Mouse (Mus musculus) midbrain, postnatal 0 days (tissue): Measurements from ENCODE around the gene Cblb. TPM values are rescaled to one million over a fixed set of nuclear protein-coding genes. Genes with fewer than 3 reads are reported as not detected.

Experiments used
- ATAC-seq: fragments of 200-750 bp; cut with Nextera tagmentation; 2 replicates; pipeline ENCODE4 v1.8.0; 2017; ENCODE audit warnings: moderate number of reproducible peaks, mild to moderate bottlenecking, moderate TSS enrichment, moderate library complexity; ENCODE audit not compliant: low FRiP score
- DNase-seq: peaks from one replicate; pipeline ENCODE4 v3.0.0-alpha.2; 2015; ENCODE audit warnings: low spot score
- H3K27ac ChIP-seq: fragments of 300-500 bp; sonication (generic); 2 replicates; pipeline ENCODE4 v1.5.1; 2014; ENCODE audit warnings: low read depth, mild to moderate bottlenecking, low read length, mixed read lengths
- H3K27me3 ChIP-seq: fragments of 300-500 bp; sonication (generic); 2 replicates; pipeline ENCODE4 v1.6.1; 2014; ENCODE audit warnings: low read length, control low read depth, mixed read lengths; ENCODE audit not compliant: insufficient read depth
- H3K36me3 ChIP-seq: fragments of 300-500 bp; sonication (generic); 2 replicates; pipeline ENCODE4 v1.6.1; 2014; ENCODE audit warnings: low read length, control low read depth, mixed read lengths; ENCODE audit not compliant: insufficient read depth
- H3K4me1 ChIP-seq: fragments of 300-500 bp; sonication (generic); 2 replicates; pipeline ENCODE4 v1.6.1; 2014; ENCODE audit warnings: mild to moderate bottlenecking, control low read depth, antibody characterized with exemption, low read length, mixed read lengths; ENCODE audit not compliant: insufficient read depth
- H3K4me2 ChIP-seq: fragments of 300-500 bp; sonication (generic); 2 replicates; pipeline ENCODE4 v1.6.1; 2014; ENCODE audit warnings: low read depth, mild to moderate bottlenecking, low read length, mixed read lengths; ENCODE audit not compliant: poor library complexity, severe bottlenecking
- H3K4me3 ChIP-seq: fragments of 300-500 bp; sonication (generic); 2 replicates; pipeline ENCODE4 v1.5.1; 2014; ENCODE audit warnings: low read depth, mild to moderate bottlenecking, low read length, moderate library complexity
- H3K9ac ChIP-seq: fragments of 300-500 bp; sonication (generic); replicated peaks from 2 replicates; pipeline ENCODE4 v1.6.1; 2014; ENCODE audit warnings: mild to moderate bottlenecking, low read length, moderate library complexity, mixed read lengths; ENCODE audit not compliant: poor library complexity, severe bottlenecking
- H3K9me3 ChIP-seq: fragments of 300-500 bp; sonication (generic); 2 replicates; pipeline ENCODE4 v1.6.1; 2016; ENCODE audit warnings: low read length, control low read depth
- CTCF ChIP-seq: IDR thresholded peaks from 2 replicates; pipeline ENCODE4 v1.5.1; 2016; ENCODE audit warnings: antibody characterized with exemption, mild to moderate bottlenecking
- WGBS: fragments of 180-500 bp; shearing (Covaris S2); extraction: QIAGEN DNeasy Blood & Tissue Kit; methylation state at CpG from one replicate; pipeline ENCODE4 v1.1.7; 2014; 5-methylcytosine and 5-hydroxymethylcytosine counted together
- polyA plus RNA-seq: library from polyadenylated mRNA; unstranded; fragments of >200 nt; fragmentation: Nextera tagmentation; extraction: Ambion mirVana; gene quantifications from 2 replicates; pipeline ENCODE4 v1.2.1, GENCODE M21; 2015
- total RNA-seq: library from RNA; depleted of rRNA; stranded (reverse); fragments of >200 nt; gene quantifications from 2 replicates; pipeline ENCODE4 v1.2.3, GENCODE M21; 2014

Gene Cblb
- total and polyA plus RNA-seq, 2 experiments from 2014 or later = 4.5 to 12.0 TPM

- H3K36me3 ChIP-seq = peaks cover 6% of the 10 kb centered on the region; the same call in 1 of the 2 replicates
- no peaks in the 10 kb centered on the region for H3K4me1 ChIP-seq
- TF ChIP-seq CTCF = no peak
- no peak overlapping the region for H3K27ac ChIP-seq
- no peaks in the 10 kb centered on the region for H3K9me3 ChIP-seq
- WGBS = 89% methylated on average over 9 of the region's 9 CpGs
- no peak overlapping the region for H3K4me2 ChIP-seq
- H3K9ac ChIP-seq = no peak overlapping the region
- H3K27me3 ChIP-seq = no peaks in the 10 kb centered on the region
- DNase-seq (no peak), ATAC-seq (no peak)
- H3K4me3 ChIP-seq = no peak overlapping the region
These were observed 133.2 kb downstream of the Cblb start for GRCm38 (mm10) chr16:52164246-52164645.

DNA sequence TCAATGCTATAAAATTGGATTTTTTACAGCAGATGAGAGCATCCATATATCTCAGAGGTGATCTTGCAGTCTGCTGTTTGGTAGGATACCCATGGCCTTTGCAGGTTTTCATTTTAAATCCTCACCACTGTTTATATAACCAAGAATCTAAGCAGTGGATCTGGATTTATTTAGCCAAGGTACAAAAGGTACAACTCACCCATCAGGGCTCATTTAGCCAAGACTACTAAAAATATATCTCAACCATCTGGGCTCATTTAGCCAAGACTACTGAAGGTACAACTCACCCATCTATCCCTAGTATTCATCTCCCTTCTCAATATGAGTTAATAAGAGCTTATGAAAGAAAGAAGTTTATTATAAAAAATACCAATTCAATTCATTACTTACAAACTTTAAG lies 142.2 kb downstream of the Cblb start:
- Histone ChIP-seq H3K4me3 (no peak overlapping the region), H3K27ac (no peak overlapping the region), H3K4me2 (no peak overlapping the region), H3K4me1 (no peaks in the 10 kb centered on the region), H3K36me3 (peaks cover 9% of the 10 kb centered on the region; the same call in 1 of the 2 replicates), H3K9ac (no peak overlapping the region), H3K27me3 (no peaks in the 10 kb centered on the region), H3K9me3 (no peaks in the 10 kb centered on the region)
- no peak for ATAC-seq
- DNase-seq = no peak
- no peak for TF ChIP-seq CTCF

DNA sequence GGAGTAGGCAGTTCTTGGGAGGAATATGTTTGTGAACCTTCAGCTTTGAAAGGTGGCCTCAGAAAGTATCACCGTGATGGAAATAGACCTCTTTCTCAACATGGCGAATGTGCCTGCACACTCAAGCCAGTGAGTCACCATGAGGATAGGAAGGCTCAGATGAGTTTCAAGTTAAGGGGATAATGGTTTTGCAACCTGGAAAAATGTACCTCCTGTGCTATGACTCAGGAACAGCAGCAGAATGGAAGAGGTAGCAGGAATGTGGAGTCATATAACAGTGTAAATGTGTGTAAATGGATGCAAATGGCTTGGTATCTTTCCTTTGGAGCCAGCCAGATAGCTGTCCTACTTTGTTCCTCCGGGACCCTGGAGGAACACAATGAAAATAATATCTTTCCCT lies 148.8 kb downstream of the Cblb start:
- Histone ChIP-seq H3K4me2 (no peak overlapping the region), H3K27ac (no peak overlapping the region), H3K36me3 (0 out of 2 replicates have a peak, but pooled peaks cover 3% of the 10 kb centered on the region), H3K4me1 (no peaks in the 10 kb centered on the region), H3K9ac (no peak overlapping the region), H3K27me3 (no peaks in the 10 kb centered on the region), H3K9me3 (no peaks in the 10 kb centered on the region), H3K4me3 (no peak overlapping the region)
- DNase-seq = no peak
- ATAC-seq = no peak
- no peak for TF ChIP-seq CTCF
- WGBS = 92% methylated on average over 3 of the region's 3 CpGs

DNA sequence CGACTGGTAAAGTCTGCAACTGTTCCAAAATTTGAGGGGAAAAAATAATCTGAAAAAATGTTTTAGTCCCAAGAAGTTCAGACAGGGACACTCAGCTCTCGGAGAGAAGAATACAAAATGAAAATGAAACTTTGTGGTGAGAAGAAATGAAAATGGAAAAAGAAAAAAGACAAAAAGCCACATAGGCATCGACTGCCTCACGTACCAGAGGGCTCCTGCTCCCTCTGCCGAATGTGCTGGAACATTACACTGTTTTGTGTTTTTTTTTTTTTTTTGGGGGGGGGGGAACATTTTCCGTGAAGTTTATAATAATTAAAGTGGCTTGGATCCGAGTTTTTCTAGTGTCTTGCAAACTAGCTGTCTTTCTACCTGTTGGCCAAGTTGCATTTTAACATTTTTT lies 151.0 kb downstream of the Cblb start:
- Histone ChIP-seq H3K4me3 (no peak overlapping the region), H3K4me2 (no peak overlapping the region), H3K9me3 (no peaks in the 10 kb centered on the region), H3K36me3 (no peaks in the 10 kb centered on the region), H3K4me1 (no peaks in the 10 kb centered on the region), H3K27ac (no peak overlapping the region), H3K27me3 (no peaks in the 10 kb centered on the region), H3K9ac (no peak overlapping the region)
- DNase-seq = no peak
- no peak for ATAC-seq
- TF ChIP-seq CTCF = peak; percentile 27
- WGBS = 86% methylated on average over 7 of the region's 7 CpGs

GRCm38 (mm10) chr16:52184350-52184749 lies 153.3 kb downstream of the Cblb start:
- Histone ChIP-seq H3K27me3 (no peaks in the 10 kb centered on the region), H3K9ac (no peak overlapping the region), H3K27ac (no peak overlapping the region), H3K9me3 (no peaks in the 10 kb centered on the region), H3K4me2 (no peak overlapping the region), H3K4me1 (no peaks in the 10 kb centered on the region), H3K36me3 (no peaks in the 10 kb centered on the region), H3K4me3 (no peak overlapping the region)
- no peak for TF ChIP-seq CTCF
- DNase-seq = no peak
- no peak for ATAC-seq
- 94% methylated on average over 10 of the region's 10 CpGs for WGBS

GRCm38 (mm10) chr16:52186731-52187130 lies 155.7 kb downstream of the Cblb start:
- WGBS = 66% methylated on average over 10 of the region's 10 CpGs
- Histone ChIP-seq H3K9me3 (no peaks in the 10 kb centered on the region), H3K4me1 (no peaks in the 10 kb centered on the region), H3K4me2 (no peak overlapping the region), H3K9ac (no peak overlapping the region), H3K4me3 (no peak overlapping the region), H3K27me3 (no peaks in the 10 kb centered on the region), H3K36me3 (0 out of 2 replicates have a peak, but pooled peaks cover 3% of the 10 kb centered on the region), H3K27ac (no peak overlapping the region)
- no peak for DNase-seq
- no peak for TF ChIP-seq CTCF
- ATAC-seq = no peak
